Mouse (Mus musculus) liver, adult 2 months (tissue): ENCODE data around the gene Zeb2.

Source experiments
- CTCF ChIP-seq: fragments of 200-500 bp; IDR thresholded peaks from 2 replicates; pipeline ENCODE4 v1.5.1; 2011; ENCODE audit warnings: low read depth, low read length, control low read depth
- POLR2A ChIP-seq: fragments of 200-500 bp; IDR thresholded peaks from 2 replicates; pipeline ENCODE4 v1.6.1; 2011; ENCODE audit warnings: low read length, control low read depth; ENCODE audit not compliant: insufficient read depth; ENCODE audit errors: extremely low read depth

DNA sequence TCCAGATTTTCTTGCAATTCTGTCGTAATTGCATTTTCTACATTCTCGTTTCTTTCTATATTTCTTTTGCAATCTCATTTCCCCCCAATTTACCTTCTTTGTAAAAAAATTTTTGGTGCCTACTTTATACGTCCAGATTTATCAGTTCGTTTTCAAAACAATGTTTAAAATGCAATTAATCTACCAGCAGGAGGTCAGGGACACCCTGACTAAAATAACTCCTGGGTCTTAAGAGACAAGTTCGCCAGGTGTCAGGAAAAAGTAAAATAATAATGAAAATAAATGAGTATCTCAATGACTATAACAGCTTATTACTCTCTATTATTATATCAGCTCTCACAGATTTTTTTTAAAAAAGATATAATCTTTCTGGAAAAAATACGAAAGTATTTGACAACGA lies 397 bp upstream of the Zeb2 start:
- no peak for TF ChIP-seq CTCF
- no peak for TF ChIP-seq POLR2A
